Mouse (Mus musculus): Measurements from ENCODE around the gene Mrpl44.

Mrpl44 gene

GRCm38 (mm10) chr1:79762282-79763250 is 13.3 kb upstream of the Mrpl44 start:
- no peak for DNase-seq (ENCODE audit: low spot score)

GRCm38 (mm10) chr1:79764031-79764430 is 11.8 kb upstream of the Mrpl44 start:
- DNase-seq (ENCODE audit: low spot score) = no peak

GRCm38 (mm10) chr1:79764483-79764882 is 11.3 kb upstream of the Mrpl44 start:
- no peak for DNase-seq (ENCODE audit: low spot score)

- no peak for DNase-seq (ENCODE audit: low spot score)
Measured at GRCm38 (mm10) chr1:79768231-79768630, 7.6 kb upstream of the Mrpl44 start.

GRCm38 (mm10) chr1:79774164-79774780 is 1.5 kb upstream of the Mrpl44 start:
- no peak for DNase-seq (ENCODE audit: low spot score)

- no peak for DNase-seq (ENCODE audit: low spot score)
Measured at GRCm38 (mm10) chr1:79778011-79778410, 2.2 kb downstream of the Mrpl44 start.

- DNase-seq (ENCODE audit: low spot score) = no peak
Measured at GRCm38 (mm10) chr1:79782433-79782832, 6.6 kb downstream of the Mrpl44 start.

GRCm38 (mm10) chr1:79786267-79786927 is 10.6 kb downstream of the Mrpl44 start:
- no peak for DNase-seq (ENCODE audit: low spot score)

GRCm38 (mm10) chr1:79797084-79797483 is 21.3 kb downstream of the Mrpl44 start:
- no peak for DNase-seq (ENCODE audit: low spot score)

GRCm38 (mm10) chr1:79802858-79803427 is 27.1 kb downstream of the Mrpl44 start:
- no peak for DNase-seq (ENCODE audit: low spot score)

- DNase-seq (ENCODE audit: low spot score) = no peak
Measured at GRCm38 (mm10) chr1:79803614-79804013, 27.8 kb downstream of the Mrpl44 start.

GRCm38 (mm10) chr1:79806865-79807264 is 31.0 kb downstream of the Mrpl44 start:
- DNase-seq (ENCODE audit: low spot score) = no peak

GRCm38 (mm10) chr1:79809447-79809846 is 33.6 kb downstream of the Mrpl44 start:
- no peak for DNase-seq (ENCODE audit: low spot score)

GRCm38 (mm10) chr1:79815446-79815845 is 39.6 kb downstream of the Mrpl44 start:
- no peak for DNase-seq (ENCODE audit: low spot score)

GRCm38 (mm10) chr1:79819296-79819879 is 43.6 kb downstream of the Mrpl44 start:
- DNase-seq (ENCODE audit: low spot score) = no peak

- DNase-seq (ENCODE audit: low spot score) = no peak
Measured at GRCm38 (mm10) chr1:79822806-79823525, 47.1 kb downstream of the Mrpl44 start.

GRCm38 (mm10) chr1:79823951-79824633 is 48.3 kb downstream of the Mrpl44 start:
- DNase-seq (ENCODE audit: low spot score) = no peak
